Mouse (Mus musculus): ENCODE data around the gene Frmd4a. TPM values are rescaled to one million over a fixed set of nuclear protein-coding genes. Genes with fewer than 3 reads are reported as not detected.
"Not testable (repeated sequence)": the region's sequence is repeated elsewhere in the genome, so short reads cannot be mapped to it uniquely, and the experiment has no call there.

Frmd4a gene
- total and polyA plus RNA-seq, 2 experiments from 2014 or later, result 40.7 to 55.8 TPM

- Histone ChIP-seq H3K4me3 (ENCODE audit: low read length) (no peak overlapping the region), H3K4me2 (ENCODE audit: low read depth, low read length) (no peak overlapping the region), H3K27me3 (ENCODE audit: insufficient read depth, low read length) (no peaks in the 10 kb centered on the region), H3K4me1 (ENCODE audit: insufficient read depth, low read length) (no peaks in the 10 kb centered on the region), H3K9me3 (ENCODE audit: low read length) (no peaks in the 10 kb centered on the region), H3K27ac (no peak overlapping the region), H3K9ac (replicated peaks; ENCODE audit: low read length) (no peak overlapping the region), H3K36me3 (ENCODE audit: insufficient read depth, low read length) (peaks cover 33% of the 10 kb centered on the region)
- no peak for ATAC-seq
- 88% methylated on average over 2 of the region's 2 CpGs for WGBS
- DNase-seq (ENCODE audit: low spot score), result no peak
- TF ChIP-seq CTCF (IDR thresholded peaks at IDR 0.05; ENCODE audit: low read depth), result no peak
Measured at GRCm38 (mm10) chr2:4615014-4615546, 597.6 kb downstream of the Frmd4a start.

GRCm38 (mm10) chr2:4616995-4617394 lies 599.5 kb downstream of the Frmd4a start:
- TF ChIP-seq CTCF (IDR thresholded peaks at IDR 0.05; ENCODE audit: low read depth), result no peak
- Histone ChIP-seq H3K27me3 (ENCODE audit: insufficient read depth, low read length) (no peaks in the 10 kb centered on the region), H3K9me3 (ENCODE audit: low read length) (no peaks in the 10 kb centered on the region), H3K27ac (no peak overlapping the region), H3K4me3 (ENCODE audit: low read length) (no peak overlapping the region), H3K36me3 (ENCODE audit: insufficient read depth, low read length) (peaks cover 18% of the 10 kb centered on the region), H3K4me1 (ENCODE audit: insufficient read depth, low read length) (no peaks in the 10 kb centered on the region), H3K9ac (replicated peaks; ENCODE audit: low read length) (no peak overlapping the region), H3K4me2 (ENCODE audit: low read depth, low read length) (no peak overlapping the region)
- 88% methylated on average over 4 of the region's 4 CpGs for WGBS
- ATAC-seq, result no peak
- DNase-seq (ENCODE audit: low spot score), result no peak

DNA sequence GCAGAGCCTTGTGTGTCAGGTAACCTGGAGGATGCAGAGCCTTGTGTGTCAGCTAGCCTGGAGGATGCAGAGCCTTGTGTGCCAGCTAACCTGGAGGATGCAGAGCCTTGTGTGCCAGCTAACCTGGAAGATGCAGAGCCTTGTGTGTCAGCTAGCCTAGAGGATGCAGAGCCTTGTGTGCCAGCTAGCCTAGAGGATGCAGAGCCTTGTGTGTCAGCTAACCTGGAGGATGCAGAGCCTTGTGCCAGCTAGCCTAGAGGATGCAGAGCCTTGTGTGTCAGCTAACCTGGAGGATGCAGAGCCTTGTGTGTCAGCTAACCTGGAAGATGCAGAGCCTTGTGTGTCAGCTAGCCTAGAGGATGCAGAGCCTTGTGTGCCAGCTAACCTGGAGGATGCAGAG lies 601.6 kb downstream of the Frmd4a start:
- H3K27me3 ChIP-seq (ENCODE audit: insufficient read depth, low read length); H3K4me1 ChIP-seq (ENCODE audit: insufficient read depth, low read length); ATAC-seq; H3K9me3 ChIP-seq (ENCODE audit: low read length); H3K4me3 ChIP-seq (ENCODE audit: low read length); H3K4me2 ChIP-seq (ENCODE audit: low read depth, low read length); H3K9ac ChIP-seq (replicated peaks; ENCODE audit: low read length); DNase-seq (ENCODE audit: low spot score); H3K27ac ChIP-seq: not testable (repeated sequence)
- H3K36me3 ChIP-seq (ENCODE audit: insufficient read depth, low read length), result peaks cover 12% of the 10 kb centered on the region

DNA sequence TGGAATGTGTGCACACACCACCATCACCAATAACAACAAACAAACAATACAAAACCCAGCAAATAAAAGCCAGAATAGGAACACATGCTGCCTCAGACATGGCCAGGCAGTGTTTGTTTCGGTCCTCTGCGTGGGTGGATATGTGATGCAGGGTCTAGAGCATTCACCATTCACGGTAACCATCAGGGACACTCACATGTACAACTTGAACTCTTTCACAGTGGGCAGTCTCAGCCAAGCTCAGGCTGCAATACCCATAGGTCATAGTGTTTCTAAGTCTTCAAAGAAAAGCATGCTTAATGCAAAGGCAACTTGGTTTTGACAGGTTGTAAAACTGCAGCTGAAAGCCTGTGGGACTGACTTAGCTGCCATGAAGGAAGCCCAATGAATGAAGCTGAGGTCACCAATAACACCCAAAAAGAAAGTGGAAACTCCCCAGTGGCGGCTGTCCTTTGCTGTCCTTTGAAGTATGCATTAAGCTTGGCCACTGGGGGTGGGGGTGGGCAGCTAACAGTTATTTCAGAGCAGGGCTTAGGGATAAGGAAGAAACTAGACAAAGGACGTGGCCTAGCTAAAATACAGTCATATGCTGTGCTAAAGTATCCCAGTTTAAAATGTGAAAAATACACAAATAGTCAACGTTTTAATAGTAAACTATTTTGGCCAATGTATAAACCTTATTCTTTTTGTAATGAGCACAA lies 602.5 kb downstream of the Frmd4a start:
- Histone ChIP-seq H3K4me3 (ENCODE audit: low read length) (no peak overlapping the region), H3K4me2 (ENCODE audit: low read depth, low read length) (no peak overlapping the region), H3K9me3 (ENCODE audit: low read length) (no peaks in the 10 kb centered on the region), H3K36me3 (ENCODE audit: insufficient read depth, low read length) (peaks cover 15% of the 10 kb centered on the region), H3K27me3 (ENCODE audit: insufficient read depth, low read length) (no peaks in the 10 kb centered on the region), H3K27ac (no peak overlapping the region), H3K9ac (replicated peaks; ENCODE audit: low read length) (no peak overlapping the region), H3K4me1 (ENCODE audit: insufficient read depth, low read length) (no peaks in the 10 kb centered on the region)
- ATAC-seq (no peak), DNase-seq (ENCODE audit: low spot score) (no peak)
- WGBS, result 59% methylated on average over 6 of the region's 6 CpGs
- no peak for TF ChIP-seq CTCF (IDR thresholded peaks at IDR 0.05; ENCODE audit: low read depth)

DNA sequence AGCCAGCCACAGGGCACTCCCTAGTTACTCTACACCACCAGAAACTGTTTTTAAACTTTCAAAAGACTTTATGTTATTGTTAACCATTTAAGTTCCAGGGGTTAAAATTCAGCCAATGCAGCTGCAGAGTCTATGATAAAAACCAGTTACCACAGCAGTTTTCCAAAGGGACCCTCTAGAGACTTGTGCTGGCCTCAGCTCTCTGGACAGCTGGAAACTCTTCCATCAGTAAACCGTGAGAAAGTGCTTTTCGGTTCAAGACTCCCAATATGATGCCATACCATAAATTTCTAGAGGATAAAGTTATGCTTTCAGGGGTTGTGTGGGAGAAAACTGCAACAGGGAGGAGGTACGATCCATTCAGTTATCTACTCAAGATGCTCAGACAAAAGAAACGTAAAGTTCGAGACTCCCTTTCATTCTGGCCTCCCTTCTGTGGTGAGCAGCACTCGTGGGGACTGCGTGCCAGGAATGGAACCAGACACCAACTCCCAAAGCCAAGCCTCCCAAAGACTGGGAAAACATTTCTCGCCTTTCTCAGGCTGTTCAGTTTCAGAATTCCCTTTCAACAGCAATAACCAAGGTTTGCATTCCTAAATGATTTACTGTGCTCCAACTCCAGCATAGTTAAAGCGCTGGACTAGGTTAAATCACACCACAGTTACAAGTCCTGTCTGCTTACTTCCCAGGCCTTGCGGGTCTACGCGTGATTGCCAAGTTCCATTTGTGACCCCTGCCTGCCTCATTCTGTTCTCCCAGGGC lies 603.3 kb downstream of the Frmd4a start:
- no peak overlapping the region for H3K9ac ChIP-seq (replicated peaks; ENCODE audit: low read length)
- H3K4me3 ChIP-seq (ENCODE audit: low read length), result no peak overlapping the region
- H3K27ac ChIP-seq, result no peak overlapping the region
- H3K36me3 ChIP-seq (ENCODE audit: insufficient read depth, low read length), result peaks cover 15% of the 10 kb centered on the region
- no peak for ATAC-seq
- no peak overlapping the region for H3K4me2 ChIP-seq (ENCODE audit: low read depth, low read length)
- no peak for TF ChIP-seq CTCF (IDR thresholded peaks at IDR 0.05; ENCODE audit: low read depth)
- no peak for DNase-seq (ENCODE audit: low spot score)
- no peaks in the 10 kb centered on the region for H3K27me3 ChIP-seq (ENCODE audit: insufficient read depth, low read length)
- no peaks in the 10 kb centered on the region for H3K4me1 ChIP-seq (ENCODE audit: insufficient read depth, low read length)
- no peaks in the 10 kb centered on the region for H3K9me3 ChIP-seq (ENCODE audit: low read length)
- 70% methylated on average over 12 of the region's 12 CpGs for WGBS

GRCm38 (mm10) chr2:4621471-4621985 lies 604.0 kb downstream of the Frmd4a start:
- 62% methylated on average over 3 of the region's 3 CpGs for WGBS
- Histone ChIP-seq H3K4me1 (ENCODE audit: insufficient read depth, low read length) (no peaks in the 10 kb centered on the region), H3K4me2 (ENCODE audit: low read depth, low read length) (no peak overlapping the region), H3K36me3 (ENCODE audit: insufficient read depth, low read length) (peaks cover 15% of the 10 kb centered on the region), H3K27ac (no peak overlapping the region), H3K9me3 (ENCODE audit: low read length) (no peaks in the 10 kb centered on the region), H3K27me3 (ENCODE audit: insufficient read depth, low read length) (no peaks in the 10 kb centered on the region), H3K9ac (replicated peaks; ENCODE audit: low read length) (no peak overlapping the region), H3K4me3 (ENCODE audit: low read length) (no peak overlapping the region)
- DNase-seq (ENCODE audit: low spot score) (no peak), ATAC-seq (peak; percentile 45; the same call in 1 of the 2 replicates)
- TF ChIP-seq CTCF (IDR thresholded peaks at IDR 0.05; ENCODE audit: low read depth), result no peak

Measured in hindbrain, postnatal 0 days (tissue).